Mouse (Mus musculus) embryonic fibroblast, embryonic 13.5 days (primary cell): ENCODE data around the gene Bhlhe40. TPM values are rescaled to one million over a fixed set of nuclear protein-coding genes. Genes with fewer than 3 reads are reported as not detected.
A peak's percentile ranks its signal among the peaks of the same experiment; 100 is the strongest.

Experiments
- H3K27ac ChIP-seq: 2 replicates; pipeline ENCODE4 v1.5.1; 2012; ENCODE audit warnings: low read length, control low read depth, inconsistent platforms; ENCODE audit not compliant: insufficient read depth
- H3K4me1 ChIP-seq: 2 replicates; pipeline ENCODE4 v1.6.1; 2011; ENCODE audit warnings: low read length; ENCODE audit not compliant: control insufficient read depth, insufficient read depth
- H3K4me3 ChIP-seq: 2 replicates; pipeline ENCODE4 v1.5.1; 2011; ENCODE audit warnings: mild to moderate bottlenecking, control low read depth, low read length; ENCODE audit not compliant: insufficient read depth
- CTCF ChIP-seq: IDR thresholded peaks from 2 replicates; pipeline ENCODE4 v1.5.1; 2011; ENCODE audit warnings: mild to moderate bottlenecking, control low read depth, low read length, moderate library complexity, borderline replicate concordance; ENCODE audit not compliant: insufficient read depth
- POLR2A ChIP-seq: IDR thresholded peaks from 2 replicates; pipeline ENCODE4 v1.6.1; 2011; ENCODE audit warnings: low read depth, mild to moderate bottlenecking, control low read depth, low read length, moderate library complexity
- polyA plus RNA-seq: library from polyadenylated mRNA; stranded (reverse); fragments of >200 nt; gene quantifications from 2 replicates; pipeline ENCODE4 v1.2.4, GENCODE M21; 2011; ENCODE audit warnings: low read depth; ENCODE audit not compliant: missing spikeins, insufficient read length

The Bhlhe40 gene
- polyA plus RNA-seq, 1 experiment, result 61.3 TPM

GRCm38 (mm10) chr6:108647094-108647493 is 13.3 kb upstream of the Bhlhe40 start:
- Histone ChIP-seq H3K27ac (no peak overlapping the region), H3K4me1 (no peaks in the 10 kb centered on the region), H3K4me3 (no peak overlapping the region)
- TF ChIP-seq POLR2A (no peak), CTCF (no peak)

GRCm38 (mm10) chr6:108648072-108648471 is 12.4 kb upstream of the Bhlhe40 start:
- TF ChIP-seq POLR2A (no peak), CTCF (no peak)
- Histone ChIP-seq H3K27ac (no peak overlapping the region), H3K4me1 (no peaks in the 10 kb centered on the region), H3K4me3 (no peak overlapping the region)

- TF ChIP-seq CTCF (no peak), POLR2A (no peak)
- Histone ChIP-seq H3K4me1 (0 out of 2 replicates have a peak, but pooled peaks cover 4% of the 10 kb centered on the region), H3K27ac (no peak overlapping the region), H3K4me3 (no peak overlapping the region)
These were observed 4.6 kb upstream of the Bhlhe40 start for GRCm38 (mm10) chr6:108655861-108656260.

DNA sequence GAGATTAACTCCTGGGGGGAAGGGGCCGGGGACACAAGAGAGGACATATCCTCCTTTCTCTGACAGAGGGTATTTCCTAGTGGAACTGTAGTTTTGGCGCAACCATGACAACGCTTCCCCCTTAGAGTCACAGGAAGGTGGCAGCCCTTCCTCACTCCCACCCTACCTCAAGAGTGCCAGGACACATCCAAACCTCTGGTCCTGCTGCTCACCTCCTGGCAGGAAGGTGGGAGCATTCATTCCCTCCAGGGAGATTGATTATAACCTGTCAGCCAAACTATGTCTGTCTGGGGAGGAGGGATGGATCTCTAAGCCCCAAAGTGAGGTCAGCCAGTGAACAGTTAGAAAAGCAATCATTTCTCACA is 2.4 kb upstream of the Bhlhe40 start:
- no peak for TF ChIP-seq CTCF
- H3K4me3 ChIP-seq, result peak overlapping the region; percentile 44; the same call in 1 of the 2 replicates
- H3K27ac ChIP-seq, result peak overlapping the region; percentile 96; the same call in 1 of the 2 replicates
- H3K4me1 ChIP-seq, result 0 out of 2 replicates have a peak, but pooled peaks cover 4% of the 10 kb centered on the region

GRCm38 (mm10) chr6:108658416-108659201 is 1.8 kb upstream of the Bhlhe40 start:
- TF ChIP-seq POLR2A (peak; percentile 38; the same call in 1 of the 2 replicates), CTCF (no peak)
- 0 out of 2 replicates have a peak, but pooled peaks cover 4% of the 10 kb centered on the region for H3K4me1 ChIP-seq
- H3K27ac ChIP-seq, result peak overlapping the region; percentile 96
- peak overlapping the region; percentile 44 for H3K4me3 ChIP-seq

GRCm38 (mm10) chr6:108659221-108659725 is 1.2 kb upstream of the Bhlhe40 start:
- Histone ChIP-seq H3K4me1 (0 out of 2 replicates have a peak, but pooled peaks cover 4% of the 10 kb centered on the region), H3K4me3 (peak overlapping the region; percentile 44), H3K27ac (peak overlapping the region; percentile 96)
- TF ChIP-seq POLR2A (peak; percentile 38), CTCF (peak; percentile 16; the same call in 1 of the 2 replicates)

DNA sequence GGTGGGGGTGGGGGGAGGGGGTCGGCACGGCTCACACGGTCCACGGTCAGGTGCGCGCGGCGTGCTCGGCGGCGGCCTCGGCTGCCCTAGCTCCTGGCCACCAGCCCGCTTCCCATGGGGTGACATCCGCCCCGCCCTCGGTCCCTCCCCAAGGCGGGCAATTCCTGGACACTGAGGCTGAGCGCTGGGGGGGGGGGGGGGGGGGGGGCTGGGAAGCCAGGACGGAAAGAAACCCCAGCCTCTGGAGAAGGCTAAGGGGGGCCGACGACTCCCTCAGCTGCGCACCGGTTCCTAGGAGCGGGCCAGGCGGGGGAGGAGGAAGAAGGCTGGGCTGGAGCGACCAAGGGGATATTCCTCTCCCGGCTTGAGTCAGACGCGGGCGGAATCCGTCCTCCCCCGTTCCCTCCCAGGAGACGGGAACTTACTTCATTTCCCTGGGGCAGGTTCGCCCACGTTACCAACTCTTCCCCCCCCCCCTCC is 663 bp upstream of the Bhlhe40 start:
- TF ChIP-seq CTCF (no peak), POLR2A (peak; percentile 50; the same call in 1 of the 2 replicates)
- peak overlapping the region; percentile 96 for H3K27ac ChIP-seq
- peak overlapping the region; percentile 44; the same call in 1 of the 2 replicates for H3K4me3 ChIP-seq
- peaks cover 8% of the 10 kb centered on the region; the same call in 1 of the 2 replicates for H3K4me1 ChIP-seq

DNA sequence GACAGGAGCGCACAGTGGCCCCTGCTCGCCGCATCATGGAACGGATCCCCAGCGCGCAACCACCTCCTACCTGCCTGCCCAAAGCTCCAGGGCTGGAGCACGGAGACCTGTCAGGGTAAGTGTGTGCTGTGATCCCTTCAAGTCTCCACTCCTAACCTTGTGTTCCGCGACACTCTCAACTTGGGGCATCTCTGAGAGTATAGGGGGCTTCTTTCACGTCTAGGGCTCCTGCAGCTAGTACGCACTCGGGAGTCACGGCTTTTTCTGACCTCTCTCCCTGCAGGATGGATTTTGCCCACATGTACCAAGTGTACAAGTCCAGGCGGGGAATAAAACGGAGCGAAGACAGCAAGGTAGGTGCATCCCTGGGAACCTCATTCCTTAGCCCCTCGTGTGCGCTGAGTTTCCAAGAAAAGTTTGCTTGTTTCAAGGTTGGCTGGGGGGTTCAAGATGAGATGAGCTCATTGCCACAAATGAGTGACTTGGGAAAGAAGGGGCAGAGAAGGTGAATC is 505 bp downstream of the Bhlhe40 start:
- Histone ChIP-seq H3K4me1 (peaks cover 14% of the 10 kb centered on the region), H3K27ac (peak overlapping the region; percentile 63), H3K4me3 (peak overlapping the region; percentile 91)
- TF ChIP-seq CTCF (no peak), POLR2A (no peak)

DNA sequence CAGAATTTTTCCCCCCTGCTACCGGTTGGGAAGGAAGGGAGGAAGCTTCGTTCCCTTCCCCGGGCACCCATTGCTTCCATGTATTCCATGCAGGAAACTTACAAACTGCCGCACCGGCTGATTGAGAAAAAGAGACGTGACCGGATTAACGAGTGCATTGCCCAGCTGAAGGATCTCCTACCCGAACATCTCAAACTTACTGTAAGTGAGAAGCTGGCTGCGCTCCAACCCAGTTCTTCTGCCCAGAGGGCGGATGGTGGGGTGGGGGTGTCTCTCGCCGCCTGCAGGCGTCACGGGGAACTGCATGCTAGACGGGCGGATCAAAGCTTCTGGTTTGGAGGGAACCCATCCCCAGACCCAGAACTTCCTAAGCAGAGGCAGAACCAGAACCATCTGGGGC is 983 bp downstream of the Bhlhe40 start:
- Histone ChIP-seq H3K27ac (peak overlapping the region; percentile 63), H3K4me3 (peak overlapping the region; percentile 91), H3K4me1 (peaks cover 17% of the 10 kb centered on the region)
- TF ChIP-seq POLR2A (0 out of 2 replicates have a peak, but pooled peaks have one; percentile 25), CTCF (peak; percentile 66)
